Mouse (Mus musculus) layer of hippocampus, adult 2 months (tissue): Measurements from ENCODE around the gene Gm31571. TPM values are rescaled to one million over a fixed set of nuclear protein-coding genes. Genes with fewer than 3 reads are reported as not detected.
"Not testable (repeated sequence)": the region's sequence is repeated elsewhere in the genome, so short reads cannot be mapped to it uniquely, and the experiment has no call there.

Experiments used
- DNase-seq, 2 experiments: peaks; one replicate each; pipeline ENCODE4 v3.0.0; 2022; ENCODE audit warnings: low spot score in 2 of 2
- H3K27ac ChIP-seq: fragments of 200-600 bp; 2 replicates; pipeline ENCODE4 v1.8.1; 2022
- H3K4me3 ChIP-seq: fragments of 200-600 bp; 2 replicates; pipeline ENCODE4 v1.8.1; 2022; ENCODE audit warnings: mild to moderate bottlenecking
- long read RNA-seq, 2 experiments: library from polyadenylated mRNA; stranded (forward); transcript quantifications; one replicate each; pipeline ENCODE4 v2.0.0; 2021; ENCODE audit warnings: borderline mapping rate in 2 of 2
- total RNA-seq, 2 experiments: library from RNA; stranded (reverse); gene quantifications; 2 replicates each; pipeline ENCODE4 v1.2.3; 2021

Gm31571 gene
- total RNA-seq: not detected
- long read RNA-seq, experiment 1: 0 reads
- long read RNA-seq, experiment 2: 0 reads

- not testable (repeated sequence) for H3K27ac ChIP-seq, H3K4me3 ChIP-seq, DNase-seq
Measured at GRCm38 (mm10) chrY:22051253-22051652, at the start of gene Gm31571. Gene Gm31571, minus strand, starts transcription at chrY:22051353.
